Mouse (Mus musculus): Measurements from ENCODE around the gene Tmem233. TPM values are rescaled to one million over a fixed set of nuclear protein-coding genes. Genes with fewer than 3 reads are reported as not detected.

The Tmem233 gene
- total and polyA plus RNA-seq, 3 experiments, result 6.0 TPM; not detected in 2

GRCm38 (mm10) chr5:116082241-116082900 is 673 bp downstream of the Tmem233 start:
- Histone ChIP-seq H3K9me3 (replicated peaks; ENCODE audit: insufficient read depth, low read length) (no peaks in the 10 kb centered on the region), H3K27ac (ENCODE audit: control insufficient read depth, low read depth, low read length) (no peak overlapping the region), H3K36me3 (ENCODE audit: control insufficient read depth in 1 of 2, insufficient read depth in 2 of 2, low read length in 2 of 2) (no peaks in the 10 kb centered on the region), H3K4me3 (ENCODE audit: control insufficient read depth in 1 of 2, insufficient read depth in 1 of 2, low read depth in 2 of 2, low read length in 2 of 2) (no peak overlapping the region), H3K9ac (ENCODE audit: control insufficient read depth, low read depth, low read length, poor library complexity, severe bottlenecking) (no peak overlapping the region), H3K4me1 (ENCODE audit: control insufficient read depth in 1 of 2, insufficient read depth in 2 of 2, low read length in 2 of 2) (no peaks in the 10 kb centered on the region), H3K27me3 (ENCODE audit: control insufficient read depth in 1 of 2, insufficient read depth in 2 of 2, low read length in 2 of 2) (no peaks in the 10 kb centered on the region), H3K79me2 (ENCODE audit: control insufficient read depth, insufficient read depth, low read length, poor library complexity) (no peaks in the 10 kb centered on the region)
- DNase-seq (ENCODE audit: low read depth, low spot score), result no peak
- no peak for TF ChIP-seq ELF1 (IDR thresholded peaks at IDR 0.05; ENCODE audit: low read depth, low read length)
- TF ChIP-seq GABPA (IDR thresholded peaks at IDR 0.05; ENCODE audit: low read depth, low read length), result no peak
- no peak for TF ChIP-seq GATA1 (IDR thresholded peaks at IDR 0.05; ENCODE audit: low read depth, low read length)
- TF ChIP-seq RCOR1 (IDR thresholded peaks at IDR 0.05; ENCODE audit: low read depth, low read length), result no peak
- no peak for TF ChIP-seq NELFE (IDR thresholded peaks at IDR 0.05; ENCODE audit: low read depth, low read length)
- no peak for TF ChIP-seq ZMIZ1 (IDR thresholded peaks at IDR 0.05; ENCODE audit: low read depth, low read length)
- no peak for TF ChIP-seq BHLHE40 (IDR thresholded peaks at IDR 0.05; ENCODE audit: borderline replicate concordance, low read depth, low read length)
- no peak for TF ChIP-seq EP300 (IDR thresholded peaks at IDR 0.05; ENCODE audit: low read depth in 1 of 2, low read length in 2 of 2)
- no peak for TF ChIP-seq MYC (IDR thresholded peaks at IDR 0.05; ENCODE audit: low read depth, low read length)
- no peak for TF ChIP-seq MAX (IDR thresholded peaks at IDR 0.05; ENCODE audit: low read length)
- TF ChIP-seq SIN3A (IDR thresholded peaks at IDR 0.05; ENCODE audit: low read length), result no peak
- no peak for TF ChIP-seq E2F4 (IDR thresholded peaks at IDR 0.05; ENCODE audit: borderline replicate concordance, low read depth, low read length)
- TF ChIP-seq MAZ (IDR thresholded peaks at IDR 0.05; ENCODE audit: low read depth, low read length), result no peak
- TF ChIP-seq SMC3 (IDR thresholded peaks at IDR 0.05; ENCODE audit: low read depth, low read length), result no peak

- no peaks in the 10 kb centered on the region for H3K79me2 ChIP-seq (ENCODE audit: control insufficient read depth, insufficient read depth, low read length, poor library complexity)
- no peak for TF ChIP-seq ZMIZ1 (IDR thresholded peaks at IDR 0.05; ENCODE audit: low read depth, low read length)
- TF ChIP-seq TAL1 (IDR thresholded peaks at IDR 0.05; ENCODE audit: low read length), result no peak
- no peak for TF ChIP-seq MAZ (IDR thresholded peaks at IDR 0.05; ENCODE audit: low read depth, low read length)
- TF ChIP-seq RCOR1 (IDR thresholded peaks at IDR 0.05; ENCODE audit: low read depth, low read length), result no peak
- no peak for TF ChIP-seq NRF1 (IDR thresholded peaks at IDR 0.05; ENCODE audit: insufficient read depth, low read depth, low read length, poor library complexity, severe bottlenecking)
- TF ChIP-seq CHD1 (IDR thresholded peaks at IDR 0.05; ENCODE audit: low read depth, low read length), result no peak
- no peak for TF ChIP-seq EP300 (IDR thresholded peaks at IDR 0.05; ENCODE audit: low read depth in 1 of 2, low read length in 2 of 2)
- no peak for TF ChIP-seq JUND (IDR thresholded peaks at IDR 0.05; ENCODE audit: low read depth, low read length)
- no peak for TF ChIP-seq UBTF (IDR thresholded peaks at IDR 0.05; ENCODE audit: borderline replicate concordance, insufficient read depth, low read depth, low read length)
- no peak for TF ChIP-seq SMC3 (IDR thresholded peaks at IDR 0.05; ENCODE audit: low read depth, low read length)
- TF ChIP-seq TCF12 (IDR thresholded peaks at IDR 0.05; ENCODE audit: low read depth, low read length), result no peak
- no peak for TF ChIP-seq USF1 (IDR thresholded peaks at IDR 0.05; ENCODE audit: low read depth, low read length)
- no peak for TF ChIP-seq MYC (IDR thresholded peaks at IDR 0.05; ENCODE audit: low read depth, low read length)
- no peak for TF ChIP-seq MYB (IDR thresholded peaks at IDR 0.05; ENCODE audit: low read depth, low read length)
- TF ChIP-seq HCFC1 (IDR thresholded peaks at IDR 0.05; ENCODE audit: low read depth, low read length), result no peak
- TF ChIP-seq ZC3H11A (IDR thresholded peaks at IDR 0.05; ENCODE audit: low read depth, low read length), result no peak
- no peaks in the 10 kb centered on the region for H3K4me1 ChIP-seq (ENCODE audit: control insufficient read depth in 1 of 2, insufficient read depth in 2 of 2, low read length in 2 of 2)
- H3K27me3 ChIP-seq (ENCODE audit: control insufficient read depth in 1 of 2, insufficient read depth in 2 of 2, low read length in 2 of 2), result no peaks in the 10 kb centered on the region
- H3K36me3 ChIP-seq (ENCODE audit: control insufficient read depth in 1 of 2, insufficient read depth in 2 of 2, low read length in 2 of 2), result no peaks in the 10 kb centered on the region
- DNase-seq (ENCODE audit: low read depth, low spot score), result no peak
- no peak overlapping the region for H3K9ac ChIP-seq (ENCODE audit: control insufficient read depth, low read depth, low read length, poor library complexity, severe bottlenecking)
- no peaks in the 10 kb centered on the region for H3K9me3 ChIP-seq (replicated peaks; ENCODE audit: insufficient read depth, low read length)
- H3K27ac ChIP-seq (ENCODE audit: control insufficient read depth, low read depth, low read length), result no peak overlapping the region
- H3K4me3 ChIP-seq (ENCODE audit: control insufficient read depth in 1 of 2, insufficient read depth in 1 of 2, low read depth in 2 of 2, low read length in 2 of 2), result no peak overlapping the region
Measured at GRCm38 (mm10) chr5:116081616-116082015, 1.4 kb downstream of the Tmem233 start.
